ENCODE assay signal across 8 mouse cellular contexts in the genomic region with DNA sequence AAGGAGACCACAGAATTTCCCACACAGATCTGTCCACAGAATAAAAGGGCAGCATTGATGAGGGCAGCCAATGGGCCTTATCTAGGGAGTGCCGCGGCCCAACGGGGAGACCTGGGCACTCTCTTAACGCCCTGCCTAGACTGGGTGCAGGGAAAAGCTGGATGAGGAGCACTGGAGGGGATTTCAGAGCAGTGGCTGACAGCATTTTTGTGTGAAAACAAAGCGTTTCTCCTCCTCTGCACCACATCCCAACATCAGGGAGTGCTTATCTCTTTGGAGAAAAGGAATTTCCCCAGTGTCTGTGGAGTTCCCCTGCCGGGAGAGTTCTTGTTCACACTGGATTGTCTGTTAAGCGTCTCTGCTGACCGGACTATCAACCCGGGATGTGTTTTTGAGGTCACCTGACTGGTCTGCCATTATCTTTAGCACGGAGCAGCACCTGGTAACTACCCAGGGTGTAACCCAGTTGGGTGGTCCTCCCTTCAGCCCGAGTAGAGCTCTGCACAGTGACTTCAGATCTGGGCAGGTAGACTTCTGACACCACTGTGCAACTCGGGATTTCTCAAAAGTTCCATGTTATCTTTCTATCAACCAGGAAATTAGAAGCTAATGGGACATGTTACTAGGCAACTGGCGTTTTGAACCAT. TPM values are rescaled to one million over a fixed set of nuclear protein-coding genes. Genes with fewer than 3 reads are reported as not detected.
A peak's percentile ranks its signal among the peaks of the same experiment; 100 is the strongest.
DNase-seq lines count a peak whose midpoint lies in the region; ATAC-seq lines count a peak whose summit lies in the region.

No protein-coding gene starts in this region.

- H3K27me3 ChIP-seq in heart, embryonic 13.5 days (replicated peaks): no peaks in the 10 kb centered on the region
- no peaks in the 10 kb centered on the region for H3K27me3 ChIP-seq in embryonic facial prominence, embryonic 11.5 days (ENCODE audit: control insufficient read depth, insufficient read depth, low read length)
- H3K27me3 ChIP-seq in limb, embryonic 10.5 days (ENCODE audit: low read depth, poor library complexity, severe bottlenecking): no peaks in the 10 kb centered on the region
- no peaks in the 10 kb centered on the region for H3K27me3 ChIP-seq in neural tube, embryonic 15.5 days (replicated peaks)

- ATAC-seq in heart, embryonic 13.5 days (ENCODE audit: extremely low read depth, insufficient number of reproducible peaks, low FRiP score, low TSS enrichment): no peak; the same call in 1 of the 2 replicates
- ATAC-seq in embryonic facial prominence, embryonic 11.5 days (replicated peaks; ENCODE audit: insufficient number of reproducible peaks, low FRiP score, low TSS enrichment, low read depth): peak; percentile 44; the same call in 1 of the 2 replicates
- peak; percentile 65; the same call in 1 of the 2 replicates for ATAC-seq in neural tube, embryonic 15.5 days (ENCODE audit: low FRiP score)

- 4% methylated on average over 13 of the region's 13 CpGs for WGBS in heart, embryonic 13.5 days
- 8% methylated on average over 13 of the region's 13 CpGs for WGBS in embryonic facial prominence, embryonic 11.5 days
- WGBS in limb, embryonic 10.5 days: 9% methylated on average over 13 of the region's 13 CpGs
- WGBS in neural tube, embryonic 15.5 days: 14% methylated on average over 13 of the region's 13 CpGs

- H3K9me3 ChIP-seq in heart, embryonic 13.5 days: 0 out of 2 replicates have a peak, but pooled peaks cover 8% of the 10 kb centered on the region
- no peaks in the 10 kb centered on the region for H3K9me3 ChIP-seq in embryonic facial prominence, embryonic 11.5 days (replicated peaks; ENCODE audit: control insufficient read depth, low read length)
- H3K9me3 ChIP-seq in limb, embryonic 10.5 days (replicated peaks): no peaks in the 10 kb centered on the region
- no peaks in the 10 kb centered on the region for H3K9me3 ChIP-seq in neural tube, embryonic 15.5 days (replicated peaks)

- no peaks in the 10 kb centered on the region for H3K36me3 ChIP-seq in heart, embryonic 13.5 days
- H3K36me3 ChIP-seq in embryonic facial prominence, embryonic 11.5 days (replicated peaks; ENCODE audit: control insufficient read depth, insufficient read depth, low read depth, low read length): no peaks in the 10 kb centered on the region
- H3K36me3 ChIP-seq in limb, embryonic 10.5 days: no peaks in the 10 kb centered on the region
- H3K36me3 ChIP-seq in neural tube, embryonic 15.5 days: no peaks in the 10 kb centered on the region

- peak overlapping the region; percentile 31 for H3K4me3 ChIP-seq in heart, embryonic 13.5 days
- no peak overlapping the region for H3K4me3 ChIP-seq in embryonic facial prominence, embryonic 11.5 days (ENCODE audit: low read depth, low read length)
- 0 out of 2 replicates have a peak overlapping the region, but pooled peaks have one; percentile 13 for H3K4me3 ChIP-seq in limb, embryonic 10.5 days
- H3K4me3 ChIP-seq in neural tube, embryonic 15.5 days (replicated peaks): no peak overlapping the region

- no peak for DNase-seq in heart, postnatal 36 days
- peak; percentile 28 for DNase-seq in embryonic facial prominence, embryonic 11.5 days (ENCODE audit: low spot score)
- peak; percentile 35 for DNase-seq in limb, embryonic 10.5 days (ENCODE audit: low spot score)
- DNase-seq in layer of hippocampus, postnatal 14 days (ENCODE audit: low spot score in 2 of 2): no peak
- DNase-seq in left cerebral cortex, postnatal 36 days (ENCODE audit: low spot score in 2 of 2): no peak
- no peak for DNase-seq in layer of hippocampus, postnatal 36 days

- peaks cover 26% of the 10 kb centered on the region for H3K4me1 ChIP-seq in heart, embryonic 13.5 days
- H3K4me1 ChIP-seq in embryonic facial prominence, embryonic 11.5 days (ENCODE audit: control insufficient read depth, insufficient read depth, low read length): no peaks in the 10 kb centered on the region
- peaks cover 7% of the 10 kb centered on the region for H3K4me1 ChIP-seq in limb, embryonic 10.5 days
- peaks cover 22% of the 10 kb centered on the region for H3K4me1 ChIP-seq in neural tube, embryonic 15.5 days

- no peak overlapping the region for H3K27ac ChIP-seq in heart, embryonic 13.5 days (replicated peaks)
- H3K27ac ChIP-seq in embryonic facial prominence, embryonic 11.5 days (replicated peaks; ENCODE audit: low read depth, low read length): no peak overlapping the region
- H3K27ac ChIP-seq in limb, embryonic 10.5 days: no peak overlapping the region
- no peak overlapping the region; the same call in 1 of the 2 replicates for H3K27ac ChIP-seq in neural tube, embryonic 15.5 days (replicated peaks)

- intact Hi-C loops in heart, postnatal 36 days (cut with DNase I): no loop called here
- intact Hi-C loops in left cerebral cortex, postnatal 36 days (cut with DNase I): no loop called here

- peak overlapping the region; percentile 66 for H3K4me2 ChIP-seq in heart, embryonic 13.5 days
- peak overlapping the region; percentile 2; the same call in 1 of the 2 replicates for H3K4me2 ChIP-seq in embryonic facial prominence, embryonic 11.5 days (ENCODE audit: low read depth, low read length)
- H3K4me2 ChIP-seq in neural tube, embryonic 15.5 days: peak overlapping the region; percentile 38

- H3K9ac ChIP-seq in heart, embryonic 13.5 days: peak overlapping the region; percentile 55
- H3K9ac ChIP-seq in embryonic facial prominence, embryonic 11.5 days (replicated peaks; ENCODE audit: low read length): no peak overlapping the region
- no peak overlapping the region for H3K9ac ChIP-seq in neural tube, embryonic 15.5 days (replicated peaks)

RNA-seq across cellular contexts. Expression of a gene that starts 50.7 kb away (rescaled TPM):
- polyA plus RNA-seq in heart, embryonic 13.5 days (2015; fragmentation: Nextera tagmentation; extraction: Ambion mirVana): 9.3 and 10.6 TPM in 2 replicates
- total RNA-seq in heart, postnatal 36 days (2021): 10 to 100 TPM; 25.2 to 28.1 TPM
- polyA plus RNA-seq in embryonic facial prominence, embryonic 11.5 days (2014; fragmentation: Nextera tagmentation; extraction: Ambion mirVana): 17.4 and 20.7 TPM in 2 replicates
- 14.4 and 15.5 TPM in 2 replicates for polyA plus RNA-seq in limb, embryonic 10.5 days (2016; fragmentation: Nextera tagmentation; extraction: Ambion mirVana)
- 16.4 and 16.5 TPM in 2 replicates for polyA plus RNA-seq in neural tube, embryonic 15.5 days (2015; fragmentation: Nextera tagmentation; extraction: Ambion mirVana)
- 10 to 100 TPM; 52.9 to 58.0 TPM for total RNA-seq in layer of hippocampus, postnatal 14 days (2021)
- total RNA-seq in left cerebral cortex, postnatal 36 days (2021): 10 to 100 TPM; 49.9 to 67.0 TPM
- total RNA-seq in layer of hippocampus, postnatal 36 days (2021): 10 to 100 TPM; 57.3 to 58.8 TPM

Comparison
In these comparisons a context has a peak if more than half of its experiments do, and no peak if none do; other contexts are left out.
1. H3K4me2 ChIP-seq: peak in every context shown above with its lines; median percentile 66 in heart, embryonic 13.5 days; 38 in neural tube, embryonic 15.5 days; 2 in embryonic facial prominence, embryonic 11.5 days.
2. H3K4me3 ChIP-seq: peak in heart, embryonic 13.5 days (single experiment) and limb, embryonic 10.5 days (single experiment); none in embryonic facial prominence, embryonic 11.5 days (single experiment) and neural tube, embryonic 15.5 days (single experiment).
3. DNase-seq: peak in embryonic facial prominence, embryonic 11.5 days (single experiment) and limb, embryonic 10.5 days (single experiment); none in heart, postnatal 36 days (0 of 2), layer of hippocampus, postnatal 14 days (0 of 2), left cerebral cortex, postnatal 36 days (0 of 2) and layer of hippocampus, postnatal 36 days (0 of 2).